Mouse (Mus musculus) Patski (cell line): Measurements from ENCODE around the gene Zfp988. TPM values are rescaled to one million over a fixed set of nuclear protein-coding genes. Genes with fewer than 3 reads are reported as not detected.
"Not testable (repeated sequence)": the region's sequence is repeated elsewhere in the genome, so short reads cannot be mapped to it uniquely, and the experiment has no call there.

Experiments
- ATAC-seq: fragments of 100-300 bp; one replicate; pipeline ENCODE4 v1.8.0; 2021
- CTCF ChIA-PET: fragments of 350-600 bp; sonication (Branson Sonifier 250); formaldehyde crosslinking; loops from one replicate; lab custom pipeline; 2022; ENCODE audit warnings: inconsistent platforms; lab: Charles Lee
- POLR2A ChIA-PET: fragments of 350-600 bp; sonication (Branson Sonifier 250); formaldehyde crosslinking; loops from one replicate; lab custom pipeline; 2022; ENCODE audit warnings: antibody characterized with exemption, inconsistent platforms; lab: Charles Lee
- DNase-seq: peaks from one replicate; pipeline ENCODE4 v3.0.0-alpha.2; 2011; ENCODE audit warnings: low read depth, low spot score
- H3K27me3 ChIP-seq: fragments of 371-371 bp; one replicate; pipeline ENCODE4 v1.5.1; 2021
- in situ Hi-C: fragments of 300-500 bp; cut with MboI; formaldehyde crosslinking; loops from 3 replicates; pipeline ENCODE4 v1.11.1; 2018; ENCODE audit warnings: low pct_unique_long_range_greater_than_20kb, mixed read lengths
- polyA plus RNA-seq: library from polyadenylated mRNA; unstranded; gene quantifications from one replicate; pipeline ENCODE4 v1.2.3, GENCODE M21; 2021

Gene Zfp988
- polyA plus RNA-seq, 1 experiment from 2014 or later = 0.09 TPM

- ATAC-seq, CTCF ChIA-PET, H3K27me3 ChIP-seq, POLR2A ChIA-PET, DNase-seq: not testable (repeated sequence)
- in situ Hi-C loops = loop anchor here (25.0 kb wide), 2 partner anchors 162 to 1813 kb away; no protein-coding TSS in a partner anchor
These were observed 44.4 kb downstream of the Zfp988 start for GRCm38 (mm10) chr4:147349687-147350415.

- DNase-seq, ATAC-seq, in situ Hi-C loops, H3K27me3 ChIP-seq, CTCF ChIA-PET, POLR2A ChIA-PET: not testable (repeated sequence)
These were observed 45.1 kb downstream of the Zfp988 start for GRCm38 (mm10) chr4:147350541-147350940.

- ATAC-seq, H3K27me3 ChIP-seq, POLR2A ChIA-PET, CTCF ChIA-PET, in situ Hi-C loops, DNase-seq: not testable (repeated sequence)
These were observed 46.0 kb downstream of the Zfp988 start for GRCm38 (mm10) chr4:147351376-147351980.

- H3K27me3 ChIP-seq, in situ Hi-C loops, POLR2A ChIA-PET, CTCF ChIA-PET, DNase-seq, ATAC-seq: not testable (repeated sequence)
These were observed 48.2 kb downstream of the Zfp988 start for GRCm38 (mm10) chr4:147353626-147354025.

GRCm38 (mm10) chr4:147356042-147356441 lies 50.6 kb downstream of the Zfp988 start:
- in situ Hi-C loops, CTCF ChIA-PET: not testable (repeated sequence)

GRCm38 (mm10) chr4:147357195-147357594 lies 51.7 kb downstream of the Zfp988 start:
- POLR2A ChIA-PET, CTCF ChIA-PET, DNase-seq, ATAC-seq, H3K27me3 ChIP-seq, in situ Hi-C loops: not testable (repeated sequence)

More at GRCm38 (mm10) chr4:147356042-147356441, 50.6 kb downstream of the Zfp988 start:
- POLR2A ChIA-PET, H3K27me3 ChIP-seq, DNase-seq, ATAC-seq: not testable (repeated sequence)

GRCm38 (mm10) chr4:147361003-147361402 lies 55.5 kb downstream of the Zfp988 start, which contains the start of gene Zfp978:
Gene Zfp978, plus strand, starts transcription at chr4:147361303.
- in situ Hi-C loops, POLR2A ChIA-PET, DNase-seq, H3K27me3 ChIP-seq, ATAC-seq, CTCF ChIA-PET: not testable (repeated sequence)

GRCm38 (mm10) chr4:147361872-147362271 lies 56.4 kb downstream of the Zfp988 start:
- CTCF ChIA-PET, POLR2A ChIA-PET, in situ Hi-C loops: not testable (repeated sequence)

GRCm38 (mm10) chr4:147369564-147369963 lies 64.1 kb downstream of the Zfp988 start:
- DNase-seq, H3K27me3 ChIP-seq, POLR2A ChIA-PET, CTCF ChIA-PET, ATAC-seq, in situ Hi-C loops: not testable (repeated sequence)

More at GRCm38 (mm10) chr4:147361872-147362271, 56.4 kb downstream of the Zfp988 start:
- not testable (repeated sequence) for DNase-seq, ATAC-seq, H3K27me3 ChIP-seq

GRCm38 (mm10) chr4:147383199-147383598 lies 77.7 kb downstream of the Zfp988 start:
- in situ Hi-C loops, DNase-seq, H3K27me3 ChIP-seq, CTCF ChIA-PET, ATAC-seq, POLR2A ChIA-PET: not testable (repeated sequence)

Other genes starting within 250 kb of the Zfp988 start
- 2.1 TPM for gene Zfp991, start 173.6 kb upstream of the Zfp988 start, polyA plus RNA-seq
- 0.17 TPM for gene Zfp978, start 55.6 kb downstream of the Zfp988 start, polyA plus RNA-seq
- not detected for gene Zfp982, start 186.7 kb downstream of the Zfp988 start, polyA plus RNA-seq
- not detected for gene Gm16503, start 234.5 kb downstream of the Zfp988 start, polyA plus RNA-seq
- gene Zfp985, start 247.6 kb downstream of the Zfp988 start, polyA plus RNA-seq = 0.04 TPM